Mouse (Mus musculus) C2C12 (cell line): ENCODE measurements around the gene Gvin1.

Source experiments
- CEBPB ChIP-seq: IDR thresholded peaks from one replicate; pipeline ENCODE4 v1.6.1; 2011; ENCODE audit warnings: low read depth, mild to moderate bottlenecking, control low read depth, moderate library complexity
- CTCF ChIP-seq: IDR thresholded peaks from one replicate; pipeline ENCODE4 v1.5.1; 2011; ENCODE audit not compliant: control insufficient read depth, insufficient read depth, insufficient read length
- MAX ChIP-seq: IDR thresholded peaks from one replicate; pipeline ENCODE4 v1.6.1; 2011; ENCODE audit warnings: mild to moderate bottlenecking, control low read depth
- MYOD1 ChIP-seq: IDR thresholded peaks from one replicate; pipeline ENCODE4 v1.6.1; 2011; ENCODE audit warnings: low read depth; ENCODE audit not compliant: control insufficient read depth, insufficient read length
- USF1 ChIP-seq: IDR thresholded peaks from one replicate; pipeline ENCODE4 v1.6.1; 2011; ENCODE audit warnings: low read depth, mild to moderate bottlenecking, control low read depth, moderate library complexity

DNA sequence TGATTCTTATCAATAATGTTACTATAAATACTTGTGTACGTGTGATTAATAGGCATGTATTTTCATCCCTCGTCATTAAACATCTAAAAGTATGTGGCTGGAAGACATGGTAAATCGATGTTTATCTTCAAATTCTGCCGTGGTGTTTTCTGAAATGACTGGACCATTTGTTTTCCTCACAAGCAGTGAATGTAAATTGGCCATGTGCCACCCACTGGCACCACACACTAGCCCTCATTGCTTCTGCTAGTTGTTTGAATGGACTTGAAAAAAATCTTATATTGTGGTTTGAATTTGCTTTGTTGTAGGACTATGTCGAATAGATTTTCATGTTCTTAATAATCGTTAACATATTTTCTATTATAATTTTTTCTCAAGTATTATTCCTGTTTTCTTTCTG lies 30.5 kb upstream of the Gvin1 start:
- TF ChIP-seq CTCF (no peak), MYOD1 (no peak), CEBPB (no peak), MAX (no peak), USF1 (no peak)
